Mouse (Mus musculus) neural tube, embryonic 15.5 days (tissue): ENCODE data around the gene Zzef1. TPM values are rescaled to one million over a fixed set of nuclear protein-coding genes. Genes with fewer than 3 reads are reported as not detected.

Experiments
- ATAC-seq: fragments of 200-750 bp; cut with Nextera tagmentation; 2 replicates; pipeline ENCODE4 v1.8.0; 2017; ENCODE audit warnings: mild to moderate bottlenecking, moderate TSS enrichment, moderate library complexity; ENCODE audit not compliant: low FRiP score
- H3K27ac ChIP-seq: fragments of 300-500 bp; sonication (generic); replicated peaks from 2 replicates; pipeline ENCODE4 v1.5.1; 2015; ENCODE audit warnings: mild to moderate bottlenecking, inconsistent platforms
- H3K27me3 ChIP-seq: fragments of 300-500 bp; sonication (generic); replicated peaks from 2 replicates; pipeline ENCODE4 v1.6.1; 2015; ENCODE audit warnings: inconsistent platforms
- H3K36me3 ChIP-seq: fragments of 300-500 bp; sonication (generic); 2 replicates; pipeline ENCODE4 v1.6.1; 2015; ENCODE audit warnings: inconsistent platforms
- H3K4me1 ChIP-seq: fragments of 300-500 bp; sonication (generic); 2 replicates; pipeline ENCODE4 v1.6.1; 2015; ENCODE audit warnings: inconsistent platforms
- H3K4me2 ChIP-seq: fragments of 300-500 bp; sonication (generic); 2 replicates; pipeline ENCODE4 v1.6.1; 2015; ENCODE audit warnings: inconsistent platforms, mild to moderate bottlenecking, moderate library complexity
- H3K4me3 ChIP-seq: fragments of 300-500 bp; sonication (generic); replicated peaks from 2 replicates; pipeline ENCODE4 v1.5.1; 2015; ENCODE audit warnings: mild to moderate bottlenecking, inconsistent platforms
- H3K9ac ChIP-seq: fragments of 300-500 bp; sonication (generic); replicated peaks from 2 replicates; pipeline ENCODE4 v1.6.1; 2015; ENCODE audit warnings: mild to moderate bottlenecking, inconsistent platforms
- H3K9me3 ChIP-seq: fragments of 300-500 bp; sonication (generic); replicated peaks from 2 replicates; pipeline ENCODE4 v1.6.1; 2016; ENCODE audit warnings: inconsistent platforms
- WGBS: fragments of 180-500 bp; shearing (Covaris S2); methylation state at CpG from one replicate; pipeline ENCODE4 v1.1.7; 2015; ENCODE audit warnings: mixed read lengths; 5-methylcytosine and 5-hydroxymethylcytosine counted together
- polyA plus RNA-seq: library from polyadenylated mRNA; unstranded; fragments of >200 nt; fragmentation: Nextera tagmentation; extraction: Ambion mirVana; gene quantifications from 2 replicates; pipeline ENCODE4 v1.2.1, GENCODE M21; 2015

Zzef1 gene
- polyA plus RNA-seq, 1 experiment from 2014 or later, result 12.8 TPM

GRCm38 (mm10) chr11:72806556-72806955 is 10.5 kb downstream of the Zzef1 start:
- no peaks in the 10 kb centered on the region for H3K27me3 ChIP-seq
- 72% methylated on average over 2 of the region's 2 CpGs for WGBS
- no peak overlapping the region for H3K27ac ChIP-seq
- no peak overlapping the region for H3K9ac ChIP-seq
- no peak overlapping the region for H3K4me3 ChIP-seq
- no peaks in the 10 kb centered on the region for H3K36me3 ChIP-seq
- H3K9me3 ChIP-seq, result no peaks in the 10 kb centered on the region
- no peaks in the 10 kb centered on the region; the same call in 1 of the 2 replicates for H3K4me1 ChIP-seq
- no peak overlapping the region for H3K4me2 ChIP-seq
- ATAC-seq, result no peak

- Histone ChIP-seq H3K4me2 (no peak overlapping the region), H3K27ac (no peak overlapping the region), H3K4me3 (no peak overlapping the region), H3K36me3 (no peaks in the 10 kb centered on the region), H3K9ac (no peak overlapping the region), H3K9me3 (no peaks in the 10 kb centered on the region), H3K4me1 (no peaks in the 10 kb centered on the region; the same call in 1 of the 2 replicates), H3K27me3 (no peaks in the 10 kb centered on the region)
- WGBS, result 83% methylated on average over 4 of the region's 4 CpGs
- no peak for ATAC-seq
These were observed 12.0 kb downstream of the Zzef1 start for GRCm38 (mm10) chr11:72807992-72808391.

GRCm38 (mm10) chr11:72813687-72814086 is 17.7 kb downstream of the Zzef1 start:
- no peak for ATAC-seq
- no peak overlapping the region for H3K4me2 ChIP-seq

GRCm38 (mm10) chr11:72814188-72814587 is 18.2 kb downstream of the Zzef1 start:
- H3K27me3 ChIP-seq, result no peaks in the 10 kb centered on the region
- H3K4me2 ChIP-seq, result no peak overlapping the region
- H3K4me3 ChIP-seq, result no peak overlapping the region
- no peak overlapping the region for H3K9ac ChIP-seq
- no peaks in the 10 kb centered on the region for H3K4me1 ChIP-seq
- no peaks in the 10 kb centered on the region for H3K9me3 ChIP-seq
- peaks cover 3% of the 10 kb centered on the region for H3K36me3 ChIP-seq
- no peak overlapping the region for H3K27ac ChIP-seq
- ATAC-seq, result no peak
- 81% methylated on average over 2 of the region's 2 CpGs for WGBS

More at GRCm38 (mm10) chr11:72813687-72814086, 17.7 kb downstream of the Zzef1 start:
- Histone ChIP-seq H3K4me1 (no peaks in the 10 kb centered on the region), H3K27ac (no peak overlapping the region), H3K27me3 (no peaks in the 10 kb centered on the region), H3K4me3 (no peak overlapping the region), H3K36me3 (no peaks in the 10 kb centered on the region), H3K9ac (no peak overlapping the region), H3K9me3 (no peaks in the 10 kb centered on the region)
- WGBS, result 95% methylated on average over 5 of the region's 5 CpGs

DNA sequence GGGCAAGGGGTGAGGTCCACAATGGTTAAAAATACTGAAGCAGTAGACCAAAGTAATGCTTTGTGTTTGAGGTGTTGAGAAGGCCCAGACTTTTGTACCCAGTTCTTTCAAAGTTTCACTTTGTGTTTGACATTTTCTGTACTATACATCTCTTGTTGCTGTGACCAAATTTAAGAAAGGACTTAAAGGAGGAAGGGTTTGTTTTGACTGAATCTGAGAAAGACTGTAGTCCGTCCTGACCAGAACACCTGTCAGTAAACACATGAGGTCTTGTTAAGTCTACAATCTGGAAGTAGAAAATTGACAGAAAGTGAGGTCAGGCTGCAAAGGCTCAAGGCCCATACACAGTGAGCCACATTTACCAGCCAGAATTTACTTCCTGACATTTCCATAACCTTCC is 20.8 kb downstream of the Zzef1 start:
- H3K9ac ChIP-seq, result no peak overlapping the region
- H3K4me1 ChIP-seq, result no peaks in the 10 kb centered on the region
- H3K27me3 ChIP-seq, result no peaks in the 10 kb centered on the region
- H3K9me3 ChIP-seq, result no peaks in the 10 kb centered on the region
- WGBS, result 81% methylated on average over 1 of the region's 1 CpGs
- no peak overlapping the region for H3K4me2 ChIP-seq
- no peak for ATAC-seq
- no peak overlapping the region for H3K4me3 ChIP-seq
- H3K36me3 ChIP-seq, result peaks cover 25% of the 10 kb centered on the region
- no peak overlapping the region for H3K27ac ChIP-seq

- Histone ChIP-seq H3K9ac (no peak overlapping the region), H3K27me3 (no peaks in the 10 kb centered on the region), H3K9me3 (no peaks in the 10 kb centered on the region), H3K4me2 (no peak overlapping the region), H3K36me3 (peaks cover 35% of the 10 kb centered on the region), H3K27ac (no peak overlapping the region), H3K4me1 (no peaks in the 10 kb centered on the region), H3K4me3 (no peak overlapping the region)
- ATAC-seq, result no peak
- 91% methylated on average over 7 of the region's 7 CpGs for WGBS
These were observed 22.0 kb downstream of the Zzef1 start for GRCm38 (mm10) chr11:72818067-72818466.

- Histone ChIP-seq H3K4me1 (no peaks in the 10 kb centered on the region), H3K9me3 (no peaks in the 10 kb centered on the region), H3K36me3 (peaks cover 60% of the 10 kb centered on the region), H3K9ac (no peak overlapping the region), H3K27me3 (no peaks in the 10 kb centered on the region), H3K4me3 (no peak overlapping the region), H3K4me2 (no peak overlapping the region), H3K27ac (no peak overlapping the region)
- WGBS, result 93% methylated on average over 7 of the region's 7 CpGs
- ATAC-seq, result no peak
These were observed 25.0 kb downstream of the Zzef1 start for GRCm38 (mm10) chr11:72821041-72821440.

GRCm38 (mm10) chr11:72829869-72830268 is 33.8 kb downstream of the Zzef1 start:
- H3K4me2 ChIP-seq, result no peak overlapping the region
- H3K4me1 ChIP-seq, result no peaks in the 10 kb centered on the region
- ATAC-seq, result no peak
- no peak overlapping the region for H3K9ac ChIP-seq
- H3K36me3 ChIP-seq, result peaks cover 80% of the 10 kb centered on the region
- no peak overlapping the region for H3K4me3 ChIP-seq
- H3K27ac ChIP-seq, result no peak overlapping the region
- H3K27me3 ChIP-seq, result no peaks in the 10 kb centered on the region
- H3K9me3 ChIP-seq, result no peaks in the 10 kb centered on the region
- WGBS, result 91% methylated on average over 3 of the region's 3 CpGs

DNA sequence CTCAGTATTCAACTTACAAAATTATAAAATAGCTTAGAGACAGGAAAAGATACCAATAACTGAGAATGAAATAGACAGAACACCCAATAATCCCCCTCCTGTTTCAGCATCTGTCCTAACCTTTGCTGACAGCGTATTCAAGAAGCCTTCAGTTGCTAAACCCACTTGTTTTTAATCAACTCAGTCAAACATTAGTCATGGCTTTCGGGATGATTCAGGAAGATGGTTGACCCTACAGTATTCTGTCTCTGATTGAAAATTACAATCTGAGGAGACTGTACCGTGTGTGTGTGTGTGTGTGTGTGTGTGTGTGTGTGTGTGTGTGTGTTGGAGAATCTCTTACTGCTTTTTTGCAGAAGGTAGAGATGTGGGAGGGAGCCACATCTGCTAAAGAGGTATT is 46.7 kb downstream of the Zzef1 start:
- Histone ChIP-seq H3K36me3 (peaks cover 72% of the 10 kb centered on the region), H3K4me3 (no peak overlapping the region), H3K9me3 (no peaks in the 10 kb centered on the region), H3K4me2 (no peak overlapping the region), H3K27ac (no peak overlapping the region), H3K4me1 (no peaks in the 10 kb centered on the region), H3K9ac (no peak overlapping the region), H3K27me3 (no peaks in the 10 kb centered on the region)
- WGBS, result 89% methylated on average over 3 of the region's 3 CpGs
- no peak for ATAC-seq

- H3K27me3 ChIP-seq, result no peaks in the 10 kb centered on the region
- H3K36me3 ChIP-seq, result peaks cover 80% of the 10 kb centered on the region
- no peak overlapping the region for H3K9ac ChIP-seq
- H3K4me3 ChIP-seq, result no peak overlapping the region
- no peaks in the 10 kb centered on the region for H3K4me1 ChIP-seq
- H3K9me3 ChIP-seq, result no peaks in the 10 kb centered on the region
- ATAC-seq, result no peak
- no peak overlapping the region for H3K4me2 ChIP-seq
- no peak overlapping the region for H3K27ac ChIP-seq
These were observed 47.5 kb downstream of the Zzef1 start for GRCm38 (mm10) chr11:72843576-72843975.

GRCm38 (mm10) chr11:72845526-72845925 is 49.5 kb downstream of the Zzef1 start:
- H3K9me3 ChIP-seq, result no peaks in the 10 kb centered on the region
- H3K36me3 ChIP-seq, result peaks cover 79% of the 10 kb centered on the region
- no peak overlapping the region for H3K27ac ChIP-seq
- no peak overlapping the region for H3K9ac ChIP-seq
- no peak overlapping the region for H3K4me2 ChIP-seq
- no peak for ATAC-seq
- WGBS, result 96% methylated on average over 2 of the region's 2 CpGs
- no peaks in the 10 kb centered on the region for H3K27me3 ChIP-seq
- H3K4me1 ChIP-seq, result no peaks in the 10 kb centered on the region
- H3K4me3 ChIP-seq, result no peak overlapping the region

DNA sequence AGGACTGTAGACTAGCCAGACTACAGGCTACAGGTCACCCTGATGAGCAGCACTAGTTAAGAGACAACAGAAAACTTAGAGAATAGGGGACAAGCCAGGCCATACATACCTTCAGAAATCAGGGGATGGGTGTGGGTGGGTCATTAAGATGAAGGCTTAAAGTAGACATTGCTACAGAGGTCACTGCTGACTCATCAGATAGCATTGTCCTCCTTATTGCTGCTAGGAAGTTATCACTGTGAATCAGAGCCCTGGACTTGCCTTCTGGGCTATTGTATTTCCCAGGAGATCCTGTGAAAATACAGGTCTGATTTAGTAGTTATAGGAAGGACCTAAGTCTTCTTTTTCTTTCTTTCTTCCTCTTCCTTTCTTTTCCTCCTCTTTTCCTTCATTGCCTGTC is 50.7 kb downstream of the Zzef1 start:
- H3K4me2 ChIP-seq, result no peak overlapping the region
- no peaks in the 10 kb centered on the region for H3K27me3 ChIP-seq
- no peak overlapping the region for H3K4me3 ChIP-seq
- no peaks in the 10 kb centered on the region for H3K9me3 ChIP-seq
- peaks cover 81% of the 10 kb centered on the region for H3K36me3 ChIP-seq
- H3K27ac ChIP-seq, result no peak overlapping the region
- no peak for ATAC-seq
- H3K9ac ChIP-seq, result no peak overlapping the region
- no peaks in the 10 kb centered on the region for H3K4me1 ChIP-seq
